Mouse (Mus musculus) left cerebral cortex, adult 8-10 months (tissue): ENCODE data around the gene Rexo1. TPM values are rescaled to one million over a fixed set of nuclear protein-coding genes. Genes with fewer than 3 reads are reported as not detected.

Source experiments
- DNase-seq, 2 experiments: peaks; one replicate each; pipeline ENCODE4 v3.0.0; 2022; ENCODE audit warnings: low spot score in 2 of 2
- total RNA-seq, 4 experiments: library from RNA; stranded (reverse); gene quantifications; 2 replicates each; pipeline ENCODE4 v1.2.4; 2022

Gene Rexo1
- total RNA-seq, 4 experiments from 2014 or later = 40.7 to 46.6 (median 44.7) TPM

GRCm38 (mm10) chr10:80557346-80557965 is 3.9 kb downstream of the Rexo1 start:
- peak in 1 of 2 experiments; percentile 79 for DNase-seq

GRCm38 (mm10) chr10:80553997-80554396 is 7.4 kb downstream of the Rexo1 start:
- no peak for DNase-seq

- DNase-seq = no peak
Measured at GRCm38 (mm10) chr10:80553575-80553974, 7.8 kb downstream of the Rexo1 start.

GRCm38 (mm10) chr10:80552364-80552763 is 9.0 kb downstream of the Rexo1 start:
- DNase-seq = no peak

GRCm38 (mm10) chr10:80549279-80549678 is 12.1 kb downstream of the Rexo1 start:
- no peak for DNase-seq

GRCm38 (mm10) chr10:80548428-80549006 is 12.8 kb downstream of the Rexo1 start:
- DNase-seq = no peak

- no peak for DNase-seq
Measured at GRCm38 (mm10) chr10:80547539-80547938, 13.8 kb downstream of the Rexo1 start.

GRCm38 (mm10) chr10:80546945-80547344 is 14.4 kb downstream of the Rexo1 start:
- no peak for DNase-seq

- DNase-seq = no peak
Measured at GRCm38 (mm10) chr10:80545590-80545989, 15.8 kb downstream of the Rexo1 start.

- no peak for DNase-seq
Measured at GRCm38 (mm10) chr10:80543873-80544272, 17.5 kb downstream of the Rexo1 start.

GRCm38 (mm10) chr10:80539493-80539892 is 21.9 kb downstream of the Rexo1 start:
- DNase-seq = no peak

- DNase-seq = peak in 1 of 2 experiments; percentile 33
Measured at GRCm38 (mm10) chr10:80538710-80539394, 22.5 kb downstream of the Rexo1 start, which contains the start of gene Atp8b3. Gene Atp8b3, minus strand, starts transcription at chr10:80539124.

GRCm38 (mm10) chr10:80538180-80538579 is 23.2 kb downstream of the Rexo1 start:
- no peak for DNase-seq

- no peak for DNase-seq
Measured at GRCm38 (mm10) chr10:80535711-80536110, 25.6 kb downstream of the Rexo1 start.

- DNase-seq = no peak
Measured at GRCm38 (mm10) chr10:80535071-80535470, 26.3 kb downstream of the Rexo1 start.

- no peak for DNase-seq
Measured at GRCm38 (mm10) chr10:80533704-80534103, 27.7 kb downstream of the Rexo1 start.

- no peak for DNase-seq
Measured at GRCm38 (mm10) chr10:80532783-80533182, 28.6 kb downstream of the Rexo1 start.

- DNase-seq = no peak
Measured at GRCm38 (mm10) chr10:80526172-80526571, 35.2 kb downstream of the Rexo1 start.

GRCm38 (mm10) chr10:80523299-80523698 is 38.1 kb downstream of the Rexo1 start:
- DNase-seq = no peak

- no peak for DNase-seq
Measured at GRCm38 (mm10) chr10:80519287-80519686, 42.1 kb downstream of the Rexo1 start.

- no peak for DNase-seq
Measured at GRCm38 (mm10) chr10:80513739-80514138, 47.6 kb downstream of the Rexo1 start.

GRCm38 (mm10) chr10:80510273-80510660 is 51.1 kb downstream of the Rexo1 start:
- DNase-seq = no peak
